Mouse (Mus musculus): Measurements from ENCODE around the gene Hexa. TPM values are rescaled to one million over a fixed set of nuclear protein-coding genes. Genes with fewer than 3 reads are reported as not detected.

Gene Hexa
- polyA plus RNA-seq, 1 experiment from 2014 or later, result 50.4 TPM

DNA sequence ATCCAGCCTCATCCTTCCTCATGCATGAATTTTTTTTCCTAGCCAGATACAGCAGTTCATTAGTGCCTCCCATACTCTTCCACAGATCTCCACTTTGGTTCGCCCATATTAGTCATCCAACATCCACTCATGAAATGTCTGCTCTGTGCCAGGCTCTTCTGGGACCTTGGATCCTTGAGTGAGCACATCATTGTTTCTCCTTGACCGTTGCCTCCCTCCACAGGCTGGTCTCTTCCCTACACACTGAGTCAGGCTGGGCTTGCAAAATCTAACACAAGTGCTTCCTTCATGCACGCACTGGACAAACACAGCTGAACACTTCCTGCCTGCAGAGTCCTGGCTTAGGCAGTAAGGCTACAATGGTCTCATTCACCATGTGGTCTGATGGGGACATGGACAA lies 1.7 kb upstream of the Hexa start:
- 85% methylated on average over 3 of the region's 3 CpGs for WGBS
- Histone ChIP-seq H3K9me3 (replicated peaks) (no peaks in the 10 kb centered on the region), H3K4me3 (no peak overlapping the region), H3K4me1 (peaks cover 22% of the 10 kb centered on the region), H3K27me3 (ENCODE audit: low read depth, poor library complexity, severe bottlenecking) (peaks cover 9% of the 10 kb centered on the region), H3K27ac (replicated peaks) (no peak overlapping the region), H3K36me3 (no peaks in the 10 kb centered on the region)
- DNase-seq (ENCODE audit: low spot score), result no peak

DNA sequence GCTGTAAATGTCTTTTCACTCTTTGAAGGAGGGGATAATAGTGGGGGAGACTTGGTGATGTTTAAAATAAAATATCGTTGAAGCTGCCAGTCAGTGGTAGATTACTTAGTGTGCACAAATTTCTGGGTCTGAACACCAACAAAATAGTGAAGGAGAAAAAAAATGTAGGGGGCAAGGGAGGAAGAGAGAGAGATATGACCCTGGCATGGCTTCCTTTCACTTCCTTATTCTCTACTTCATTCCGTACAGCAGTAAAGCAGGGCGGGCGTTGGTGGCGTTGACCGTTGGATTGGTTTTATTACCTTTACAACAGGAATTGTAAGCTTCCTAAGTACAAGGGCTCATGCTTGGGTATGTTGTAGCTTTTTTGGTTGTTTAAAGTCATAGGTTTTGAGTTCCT lies 2.3 kb downstream of the Hexa start:
- Histone ChIP-seq H3K27ac (replicated peaks) (no peak overlapping the region), H3K36me3 (no peaks in the 10 kb centered on the region), H3K4me1 (peaks cover 22% of the 10 kb centered on the region), H3K9me3 (replicated peaks) (no peaks in the 10 kb centered on the region), H3K27me3 (ENCODE audit: low read depth, poor library complexity, severe bottlenecking) (peaks cover 9% of the 10 kb centered on the region), H3K4me3 (no peak overlapping the region)
- no peak for DNase-seq (ENCODE audit: low spot score)
- 95% methylated on average over 6 of the region's 6 CpGs for WGBS

DNA sequence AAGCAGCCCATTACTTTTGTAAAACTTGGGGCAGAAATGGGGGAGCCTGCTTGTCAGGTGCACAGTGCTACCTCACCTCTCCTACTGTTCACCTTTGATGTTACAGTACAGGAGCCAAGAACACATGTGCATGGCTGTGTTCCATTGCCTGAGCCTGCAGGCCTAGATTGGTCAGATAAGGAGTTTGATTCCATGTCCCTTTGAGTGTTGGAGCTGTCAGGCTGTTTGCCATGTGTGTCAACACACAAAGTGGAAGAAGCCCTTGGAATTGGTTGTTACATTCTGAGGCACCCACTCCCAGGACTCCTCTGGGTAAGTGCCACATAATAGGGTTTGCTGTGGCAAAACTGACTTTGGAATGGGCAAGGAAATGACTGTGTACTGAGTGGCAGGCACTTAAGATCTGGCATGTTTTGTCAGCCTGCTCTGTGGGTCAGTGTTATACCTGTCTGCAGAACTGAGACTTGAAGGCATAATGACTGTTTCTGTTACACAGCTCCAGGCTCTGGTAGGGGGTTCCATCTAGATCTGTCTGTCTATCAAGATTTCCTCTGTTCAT lies 3.5 kb downstream of the Hexa start:
- no peak for DNase-seq (ENCODE audit: low spot score)
- no peak overlapping the region for H3K27ac ChIP-seq (replicated peaks)
- peaks cover 22% of the 10 kb centered on the region for H3K4me1 ChIP-seq

DNA sequence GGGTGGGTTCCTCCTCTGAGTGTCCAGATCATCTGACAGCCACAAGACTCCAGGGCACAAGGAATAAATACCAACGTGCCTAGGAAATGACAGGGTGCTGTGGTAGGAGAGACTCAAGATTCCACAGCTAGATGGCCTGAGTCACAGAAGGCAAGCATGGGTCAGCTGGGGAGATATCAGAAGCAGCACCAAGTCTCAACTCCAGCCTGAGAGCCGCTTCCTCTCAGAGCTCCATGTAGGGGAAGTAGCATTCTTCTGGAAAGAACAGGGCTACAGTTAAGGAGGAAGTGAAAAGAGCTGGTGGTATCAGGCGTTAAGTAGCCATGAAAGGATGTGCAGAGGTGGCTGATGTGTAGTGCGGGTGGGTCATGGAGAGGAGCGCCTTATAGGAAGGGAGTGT lies 5.4 kb downstream of the Hexa start:
- 87% methylated on average over 5 of the region's 5 CpGs for WGBS
- DNase-seq (ENCODE audit: low spot score), result no peak
- Histone ChIP-seq H3K27me3 (ENCODE audit: low read depth, poor library complexity, severe bottlenecking) (no peaks in the 10 kb centered on the region), H3K36me3 (0 out of 2 replicates have a peak, but pooled peaks cover 5% of the 10 kb centered on the region), H3K27ac (replicated peaks) (no peak overlapping the region), H3K9me3 (replicated peaks) (no peaks in the 10 kb centered on the region), H3K4me3 (no peak overlapping the region), H3K4me1 (peaks cover 12% of the 10 kb centered on the region)

More for the DNA sequence above, 3.5 kb downstream of the Hexa start:
- Histone ChIP-seq H3K27me3 (ENCODE audit: low read depth, poor library complexity, severe bottlenecking) (peaks cover 7% of the 10 kb centered on the region), H3K36me3 (0 out of 2 replicates have a peak, but pooled peaks cover 5% of the 10 kb centered on the region), H3K9me3 (replicated peaks) (no peaks in the 10 kb centered on the region), H3K4me3 (no peak overlapping the region)

DNA sequence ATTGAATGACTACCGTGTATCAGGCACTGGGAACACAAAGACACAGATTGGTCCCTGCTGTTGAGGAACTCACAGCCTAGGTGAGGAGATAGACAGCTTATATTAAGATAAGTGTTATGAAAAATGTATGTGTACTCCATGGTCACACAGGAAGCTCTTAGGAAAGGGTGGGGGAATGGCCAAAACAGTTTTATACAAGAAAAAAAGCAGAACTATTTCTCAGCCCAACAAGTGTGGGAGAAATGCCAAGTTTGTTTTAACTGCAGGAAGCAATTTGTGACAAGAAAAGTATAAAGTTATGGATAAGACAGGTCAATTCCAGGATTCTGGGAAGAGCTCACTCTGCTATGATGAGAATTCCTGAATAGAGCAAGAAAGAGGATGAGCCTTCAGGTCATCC lies 8.5 kb downstream of the Hexa start:
- no peak overlapping the region for H3K4me3 ChIP-seq
- peaks cover 9% of the 10 kb centered on the region; the same call in 1 of the 2 replicates for H3K36me3 ChIP-seq
- H3K27ac ChIP-seq (replicated peaks), result no peak overlapping the region
- no peaks in the 10 kb centered on the region for H3K9me3 ChIP-seq (replicated peaks)
- 92% methylated on average over 1 of the region's 1 CpGs for WGBS
- H3K27me3 ChIP-seq (ENCODE audit: low read depth, poor library complexity, severe bottlenecking), result no peaks in the 10 kb centered on the region
- no peaks in the 10 kb centered on the region for H3K4me1 ChIP-seq
- no peak for DNase-seq (ENCODE audit: low spot score)

DNA sequence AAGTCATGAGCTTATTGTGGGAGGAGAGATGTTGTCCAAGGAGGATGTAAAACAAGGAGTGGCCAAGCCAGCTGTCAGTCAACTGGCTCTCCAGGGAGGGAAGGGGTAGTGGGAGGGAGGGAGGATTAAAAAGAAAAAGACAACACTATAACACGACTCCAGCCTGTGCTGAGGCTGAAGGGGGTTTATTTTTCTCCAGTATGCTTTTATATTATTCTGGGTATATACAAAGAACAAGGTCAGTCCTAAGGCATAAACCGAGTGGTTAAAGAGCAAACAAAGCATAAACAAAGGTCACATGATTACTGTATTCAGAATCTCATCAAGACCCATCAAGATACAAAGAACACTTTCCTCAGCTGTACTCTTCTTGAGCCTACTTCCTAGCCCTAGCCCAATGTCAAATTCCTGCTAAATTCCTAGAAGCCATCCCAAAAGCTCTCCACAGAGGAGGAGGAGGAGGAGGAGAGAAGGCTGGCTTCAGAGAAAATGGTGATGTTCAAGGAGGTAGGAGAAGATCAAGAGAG lies 9.7 kb downstream of the Hexa start:
- 57% methylated on average over 2 of the region's 2 CpGs for WGBS
- DNase-seq (ENCODE audit: low spot score), result no peak

DNA sequence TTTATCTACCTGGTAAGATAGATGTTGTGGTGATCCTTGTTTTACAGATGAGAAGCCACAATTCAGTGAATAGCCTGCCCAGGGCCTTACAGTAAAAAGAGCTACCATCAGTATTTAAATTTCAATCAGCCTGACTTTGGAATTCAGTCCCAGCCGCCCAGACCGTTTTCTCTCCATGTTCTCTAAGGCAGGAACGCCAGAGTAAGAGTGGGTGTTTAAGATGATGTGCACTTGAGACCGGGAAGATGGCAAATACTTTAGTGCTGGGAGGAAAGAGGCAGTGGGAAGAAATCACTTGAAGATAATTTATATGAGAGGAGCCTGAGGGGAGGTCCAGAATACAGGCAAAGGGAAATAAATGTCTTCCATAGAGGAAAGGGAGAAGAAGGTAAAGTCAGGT lies 10.7 kb downstream of the Hexa start:
- Histone ChIP-seq H3K27me3 (ENCODE audit: low read depth, poor library complexity, severe bottlenecking) (no peaks in the 10 kb centered on the region), H3K36me3 (peaks cover 15% of the 10 kb centered on the region; the same call in 1 of the 2 replicates), H3K4me3 (no peak overlapping the region), H3K9me3 (replicated peaks) (no peaks in the 10 kb centered on the region), H3K4me1 (no peaks in the 10 kb centered on the region), H3K27ac (replicated peaks) (no peak overlapping the region)
- 89% methylated on average over 4 of the region's 4 CpGs for WGBS
- DNase-seq (ENCODE audit: low spot score), result no peak

More for the DNA sequence above, 9.7 kb downstream of the Hexa start:
- Histone ChIP-seq H3K27me3 (ENCODE audit: low read depth, poor library complexity, severe bottlenecking) (no peaks in the 10 kb centered on the region), H3K9me3 (replicated peaks) (no peaks in the 10 kb centered on the region), H3K36me3 (peaks cover 12% of the 10 kb centered on the region; the same call in 1 of the 2 replicates), H3K4me1 (no peaks in the 10 kb centered on the region), H3K4me3 (no peak overlapping the region), H3K27ac (replicated peaks) (no peak overlapping the region)

DNA sequence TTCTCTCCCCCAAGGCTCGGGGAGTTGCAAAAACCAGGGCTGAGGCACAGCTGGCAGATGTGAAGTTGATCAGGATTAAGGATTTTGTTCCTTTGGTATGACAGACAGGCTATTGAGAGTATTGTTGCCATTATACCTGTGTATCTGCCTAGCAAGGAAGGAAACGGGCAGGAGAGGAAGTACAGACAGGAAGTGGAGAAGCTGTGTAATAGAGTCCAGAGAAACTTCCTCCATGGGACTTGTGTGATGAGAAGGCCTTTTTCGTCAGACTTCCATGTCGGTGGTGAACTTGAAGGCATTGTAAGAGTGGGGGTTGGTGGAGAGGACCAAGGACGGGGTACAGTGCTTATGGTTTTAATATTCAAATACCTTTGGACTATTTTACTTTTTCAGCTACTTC lies 11.7 kb downstream of the Hexa start:
- no peaks in the 10 kb centered on the region for H3K27me3 ChIP-seq (ENCODE audit: low read depth, poor library complexity, severe bottlenecking)
- H3K4me1 ChIP-seq, result no peaks in the 10 kb centered on the region
- H3K27ac ChIP-seq (replicated peaks), result no peak overlapping the region
- H3K9me3 ChIP-seq (replicated peaks), result no peaks in the 10 kb centered on the region
- H3K36me3 ChIP-seq, result peaks cover 21% of the 10 kb centered on the region; the same call in 1 of the 2 replicates
- DNase-seq (ENCODE audit: low spot score), result no peak
- H3K4me3 ChIP-seq, result no peak overlapping the region
- WGBS, result 83% methylated on average over 5 of the region's 5 CpGs

DNA sequence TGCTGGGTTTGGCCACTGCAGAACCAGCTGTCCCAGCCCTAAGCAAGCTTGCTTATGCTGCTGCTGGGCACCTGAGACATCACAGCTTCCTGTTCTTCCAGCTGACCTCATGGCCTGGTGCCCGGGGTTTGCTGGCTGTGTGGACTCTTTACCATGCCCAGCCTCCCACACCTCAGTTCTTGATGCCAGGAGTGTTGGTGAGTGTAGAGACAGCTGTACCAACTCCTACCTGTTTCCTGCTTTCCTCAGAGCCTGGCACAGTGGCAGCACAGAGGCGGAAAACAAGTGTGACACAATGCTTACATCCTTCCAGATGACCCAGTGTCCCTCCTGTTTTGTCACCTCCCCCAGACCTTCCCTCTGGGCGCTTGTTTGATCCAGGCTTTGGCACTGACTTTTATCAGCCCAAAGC lies 12.3 kb downstream of the Hexa start:
- Histone ChIP-seq H3K9me3 (replicated peaks) (no peaks in the 10 kb centered on the region), H3K36me3 (peaks cover 26% of the 10 kb centered on the region; the same call in 1 of the 2 replicates), H3K27me3 (ENCODE audit: low read depth, poor library complexity, severe bottlenecking) (no peaks in the 10 kb centered on the region), H3K4me3 (no peak overlapping the region), H3K4me1 (no peaks in the 10 kb centered on the region), H3K27ac (replicated peaks) (no peak overlapping the region)
- DNase-seq (ENCODE audit: low spot score), result no peak
- 79% methylated on average over 3 of the region's 3 CpGs for WGBS

DNA sequence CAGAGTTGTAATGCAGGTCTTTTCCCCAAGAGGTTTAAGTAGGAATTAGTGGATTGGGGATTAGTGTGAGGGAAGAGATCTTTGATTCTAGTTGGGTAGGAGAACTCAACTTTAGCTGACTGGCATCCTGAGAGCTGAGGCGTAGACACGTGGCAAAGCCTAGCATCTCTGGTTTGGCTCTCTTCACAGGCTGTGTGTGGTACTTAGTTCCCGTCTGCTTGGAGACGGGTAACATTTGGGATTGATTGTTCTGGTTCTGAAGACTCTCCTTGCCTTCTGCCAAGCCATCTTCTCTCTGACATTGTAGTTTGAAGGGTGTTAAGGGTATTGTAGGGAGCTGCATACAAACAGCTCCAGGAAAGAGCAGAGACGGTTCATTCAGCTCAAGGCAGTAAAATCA lies 13.3 kb downstream of the Hexa start:
- Histone ChIP-seq H3K36me3 (peaks cover 30% of the 10 kb centered on the region), H3K4me1 (no peaks in the 10 kb centered on the region), H3K9me3 (replicated peaks) (no peaks in the 10 kb centered on the region), H3K27ac (replicated peaks) (no peak overlapping the region), H3K27me3 (ENCODE audit: low read depth, poor library complexity, severe bottlenecking) (no peaks in the 10 kb centered on the region), H3K4me3 (no peak overlapping the region)
- DNase-seq (ENCODE audit: low spot score), result no peak
- WGBS, result 89% methylated on average over 5 of the region's 5 CpGs

DNA sequence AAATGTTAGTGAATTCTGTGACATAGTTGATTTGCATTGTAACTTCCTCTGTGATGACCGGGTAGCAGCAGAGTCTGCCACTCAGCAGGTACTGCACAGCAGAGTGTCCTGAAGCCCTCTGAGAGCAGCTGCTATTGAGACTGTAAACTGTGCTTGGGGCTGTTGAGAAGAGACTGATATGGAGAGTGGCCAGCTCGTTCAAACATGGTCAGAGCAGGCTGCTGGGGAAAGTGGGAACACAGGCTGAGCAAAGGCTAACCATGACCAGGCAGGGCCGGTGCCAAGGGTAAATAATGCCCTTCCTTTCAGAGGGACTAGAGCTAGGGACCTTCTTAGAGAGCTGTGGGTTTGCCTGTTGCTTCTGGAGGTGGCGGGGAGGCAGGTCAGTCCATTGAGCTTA lies 14.4 kb downstream of the Hexa start:
- Histone ChIP-seq H3K9me3 (replicated peaks) (no peaks in the 10 kb centered on the region), H3K4me3 (no peak overlapping the region), H3K4me1 (no peaks in the 10 kb centered on the region), H3K27ac (replicated peaks) (no peak overlapping the region), H3K27me3 (ENCODE audit: low read depth, poor library complexity, severe bottlenecking) (no peaks in the 10 kb centered on the region), H3K36me3 (peaks cover 41% of the 10 kb centered on the region)
- DNase-seq (ENCODE audit: low spot score), result no peak
- 90% methylated on average over 4 of the region's 4 CpGs for WGBS

DNA sequence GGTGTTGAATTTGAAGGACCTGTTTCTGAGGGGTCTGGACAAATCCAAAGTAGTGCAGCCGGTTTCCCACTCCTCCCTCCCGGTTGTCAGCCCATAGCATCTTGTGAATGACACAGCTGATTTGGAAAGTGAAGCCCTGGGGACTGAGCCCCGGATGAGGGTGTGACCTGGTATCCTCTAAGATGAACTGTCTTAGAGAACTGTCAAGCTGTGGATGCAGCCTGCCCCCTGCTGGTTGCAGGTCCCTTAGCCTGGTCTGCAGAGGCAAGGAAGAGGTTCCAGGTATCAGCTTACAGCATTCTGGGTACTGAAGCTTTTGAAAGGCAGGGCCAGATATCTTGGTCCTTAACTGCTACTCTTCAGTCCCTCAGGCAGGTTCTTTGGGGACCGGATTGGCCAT lies 26.3 kb downstream of the Hexa start:
- peak; percentile 65 for DNase-seq (ENCODE audit: low spot score)
- Histone ChIP-seq H3K36me3 (peaks cover 38% of the 10 kb centered on the region), H3K4me3 (no peak overlapping the region), H3K27ac (replicated peaks) (no peak overlapping the region), H3K27me3 (ENCODE audit: low read depth, poor library complexity, severe bottlenecking) (no peaks in the 10 kb centered on the region), H3K9me3 (replicated peaks) (no peaks in the 10 kb centered on the region), H3K4me1 (no peaks in the 10 kb centered on the region)
- whole genome bisulfite sequencing, result 31% methylated on average over 4 of the region's 4 CpGs

DNA sequence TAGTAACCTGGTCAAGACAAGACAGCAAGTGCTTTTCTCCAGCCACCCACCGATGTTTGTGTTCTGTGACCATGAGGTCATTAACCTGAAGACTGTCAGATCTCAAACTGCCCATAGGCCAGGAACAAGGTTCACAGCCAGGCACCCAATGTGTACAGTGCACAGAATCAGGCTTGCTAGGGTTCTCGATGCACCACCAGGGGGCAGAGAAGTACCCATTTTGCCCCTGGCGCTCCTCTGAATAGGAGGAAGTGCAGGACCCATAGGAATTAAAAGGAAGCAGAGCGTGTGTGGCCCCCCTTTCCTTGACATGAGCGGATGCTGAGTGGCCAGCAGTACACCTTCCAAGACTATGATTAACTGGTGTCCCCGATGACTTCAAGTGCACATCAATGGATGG lies 27.8 kb downstream of the Hexa start:
- no peak overlapping the region for H3K27ac ChIP-seq (replicated peaks)
- H3K9me3 ChIP-seq (replicated peaks), result no peaks in the 10 kb centered on the region
- H3K4me1 ChIP-seq, result no peaks in the 10 kb centered on the region
- WGBS, result 36% methylated on average over 6 of the region's 6 CpGs
- H3K27me3 ChIP-seq (ENCODE audit: low read depth, poor library complexity, severe bottlenecking), result no peaks in the 10 kb centered on the region
- H3K36me3 ChIP-seq, result peaks cover 24% of the 10 kb centered on the region
- peak; percentile 62 for DNase-seq (ENCODE audit: low spot score)
- H3K4me3 ChIP-seq, result no peak overlapping the region

Data from midbrain, embryonic 10.5 days (tissue).